Mouse (Mus musculus): ENCODE measurements around the gene Lrig1. TPM values are rescaled to one million over a fixed set of nuclear protein-coding genes. Genes with fewer than 3 reads are reported as not detected.

Lrig1 gene
- polyA plus RNA-seq, 1 experiment from 2014 or later: 4.3 TPM

DNA sequence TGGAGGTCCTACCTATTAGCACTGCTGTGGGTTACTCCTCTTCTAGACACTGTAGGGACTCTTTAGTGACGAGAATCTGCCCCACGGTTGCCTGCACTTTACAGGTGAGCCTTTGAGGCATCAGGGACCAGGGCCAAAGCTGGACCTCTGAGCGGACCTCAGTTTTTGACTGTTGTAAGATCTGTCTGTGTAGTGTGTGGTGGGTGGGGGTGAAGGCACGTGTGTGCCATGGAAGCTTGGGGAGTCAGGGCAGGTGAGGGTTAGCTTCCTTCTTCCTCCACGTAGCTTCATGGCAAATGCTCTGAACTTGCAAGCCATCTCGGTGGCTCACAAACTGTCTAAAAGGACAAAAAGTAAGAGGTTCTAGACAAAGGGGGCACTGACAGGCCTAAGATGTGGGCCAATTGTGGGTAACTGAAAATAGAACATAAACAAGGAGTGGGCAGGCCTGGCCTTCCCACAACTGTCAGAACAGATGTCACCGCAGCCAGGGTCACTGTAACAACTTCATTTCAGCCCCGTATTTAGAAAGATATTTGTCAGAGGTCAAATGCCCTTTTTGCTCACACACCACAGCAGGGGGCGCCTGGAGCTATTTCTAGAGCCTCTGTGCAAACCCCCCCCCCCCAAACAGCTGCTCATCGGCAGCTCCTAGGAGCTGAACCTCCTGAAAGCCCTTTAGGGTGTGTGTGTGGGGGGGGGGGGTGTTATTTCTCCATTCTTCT, 103.0 kb downstream of the Lrig1 start:
- H3K4me1 ChIP-seq (replicated peaks; ENCODE audit: control insufficient read depth, insufficient read depth, low read length): 0 out of 2 replicates have a peak, but pooled peaks cover 3% of the 10 kb centered on the region
- H3K36me3 ChIP-seq (ENCODE audit: control insufficient read depth, insufficient read depth, low read length): no peaks in the 10 kb centered on the region
- H3K27me3 ChIP-seq (replicated peaks; ENCODE audit: control insufficient read depth, insufficient read depth, low read length): no peaks in the 10 kb centered on the region
- no peak overlapping the region for H3K4me2 ChIP-seq
- H3K9ac ChIP-seq (ENCODE audit: low read depth, low read length): no peak overlapping the region
- H3K9me3 ChIP-seq (ENCODE audit: control insufficient read depth, low read length): no peaks in the 10 kb centered on the region
- DNase-seq (ENCODE audit: low spot score) (no peak), ATAC-seq (replicated peaks; ENCODE audit: low FRiP score) (no peak)
- H3K27ac ChIP-seq (ENCODE audit: low read depth, low read length): no peak overlapping the region
- no peak overlapping the region for H3K4me3 ChIP-seq (ENCODE audit: low read depth, low read length)
- WGBS: 76% methylated on average over 10 of the region's 10 CpGs

GRCm38 (mm10) chr6:94596051-94596760, 103.8 kb downstream of the Lrig1 start:
- Histone ChIP-seq H3K9me3 (ENCODE audit: control insufficient read depth, low read length) (no peaks in the 10 kb centered on the region), H3K27me3 (replicated peaks; ENCODE audit: control insufficient read depth, insufficient read depth, low read length) (no peaks in the 10 kb centered on the region), H3K9ac (ENCODE audit: low read depth, low read length) (no peak overlapping the region), H3K4me3 (ENCODE audit: low read depth, low read length) (no peak overlapping the region), H3K4me1 (replicated peaks; ENCODE audit: control insufficient read depth, insufficient read depth, low read length) (0 out of 2 replicates have a peak, but pooled peaks cover 3% of the 10 kb centered on the region), H3K4me2 (no peak overlapping the region), H3K36me3 (ENCODE audit: control insufficient read depth, insufficient read depth, low read length) (no peaks in the 10 kb centered on the region), H3K27ac (ENCODE audit: low read depth, low read length) (no peak overlapping the region)
- WGBS: 89% methylated on average over 14 of the region's 14 CpGs
- DNase-seq (ENCODE audit: low spot score) (no peak), ATAC-seq (replicated peaks; ENCODE audit: low FRiP score) (no peak)

- DNase-seq (ENCODE audit: low spot score): no peak
- Histone ChIP-seq H3K27me3 (replicated peaks; ENCODE audit: control insufficient read depth, insufficient read depth, low read length) (no peaks in the 10 kb centered on the region), H3K27ac (ENCODE audit: low read depth, low read length) (no peak overlapping the region), H3K9ac (ENCODE audit: low read depth, low read length) (no peak overlapping the region), H3K4me1 (replicated peaks; ENCODE audit: control insufficient read depth, insufficient read depth, low read length) (0 out of 2 replicates have a peak, but pooled peaks cover 3% of the 10 kb centered on the region), H3K36me3 (ENCODE audit: control insufficient read depth, insufficient read depth, low read length) (no peaks in the 10 kb centered on the region), H3K4me2 (no peak overlapping the region), H3K4me3 (ENCODE audit: low read depth, low read length) (no peak overlapping the region), H3K9me3 (ENCODE audit: control insufficient read depth, low read length) (no peaks in the 10 kb centered on the region)
- ATAC-seq (replicated peaks; ENCODE audit: low FRiP score): no peak
- WGBS: 69% methylated on average over 5 of the region's 5 CpGs
Observed at GRCm38 (mm10) chr6:94595206-94595605, 104.8 kb downstream of the Lrig1 start.

DNA sequence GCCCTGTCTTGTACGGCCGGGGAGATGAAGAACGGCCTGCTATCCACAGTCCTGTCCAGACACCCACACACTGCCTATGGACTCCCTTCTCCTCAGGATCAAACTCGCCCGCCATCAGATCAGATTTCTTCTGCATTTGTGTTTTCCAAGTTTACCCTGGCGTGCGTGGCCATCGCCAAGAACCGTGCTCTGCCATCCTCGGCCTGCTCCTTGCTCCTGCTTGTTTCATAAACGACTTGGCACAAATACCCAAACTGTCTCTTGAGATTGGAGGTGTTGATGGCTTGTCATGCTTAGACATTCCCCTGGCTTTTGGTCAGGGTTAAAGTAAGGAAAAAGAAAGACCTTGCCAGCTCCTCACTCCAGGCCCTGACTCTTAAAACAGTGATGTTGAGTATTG, 105.2 kb downstream of the Lrig1 start:
- Histone ChIP-seq H3K4me3 (ENCODE audit: low read depth, low read length) (no peak overlapping the region), H3K27ac (ENCODE audit: low read depth, low read length) (no peak overlapping the region), H3K9me3 (ENCODE audit: control insufficient read depth, low read length) (no peaks in the 10 kb centered on the region), H3K4me2 (no peak overlapping the region), H3K4me1 (replicated peaks; ENCODE audit: control insufficient read depth, insufficient read depth, low read length) (0 out of 2 replicates have a peak, but pooled peaks cover 3% of the 10 kb centered on the region), H3K9ac (ENCODE audit: low read depth, low read length) (no peak overlapping the region), H3K36me3 (ENCODE audit: control insufficient read depth, insufficient read depth, low read length) (no peaks in the 10 kb centered on the region), H3K27me3 (replicated peaks; ENCODE audit: control insufficient read depth, insufficient read depth, low read length) (no peaks in the 10 kb centered on the region)
- 87% methylated on average over 11 of the region's 11 CpGs for WGBS
- no peak for DNase-seq (ENCODE audit: low spot score)
- ATAC-seq (replicated peaks; ENCODE audit: low FRiP score): no peak

DNA sequence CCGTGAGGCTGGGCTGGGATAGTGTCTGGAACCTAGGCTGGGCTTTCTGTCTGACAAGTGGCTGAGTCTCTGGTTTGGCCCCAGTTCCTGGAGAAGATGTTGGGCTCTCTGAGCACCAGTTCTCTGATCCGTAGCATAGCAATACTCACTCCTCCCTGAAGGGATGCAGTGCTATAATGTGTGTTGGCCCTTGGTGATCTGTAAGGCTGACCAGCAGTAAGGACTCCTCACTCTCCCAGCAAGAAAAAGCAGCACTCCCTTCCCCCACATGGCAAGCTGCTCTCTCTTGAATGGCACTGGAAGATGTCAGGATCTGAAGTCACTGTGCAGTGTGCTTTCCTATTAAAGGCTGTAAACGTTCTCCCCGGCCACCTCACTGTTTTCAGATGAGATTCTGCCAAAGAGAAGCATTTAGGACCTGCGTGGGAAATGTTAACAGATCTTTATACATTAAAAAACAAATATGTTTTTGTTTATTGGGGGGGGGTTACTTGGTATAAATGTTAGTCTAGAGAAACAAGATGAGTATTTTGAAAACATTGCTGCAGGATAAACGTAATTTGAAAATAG, 105.8 kb downstream of the Lrig1 start:
- Histone ChIP-seq H3K4me2 (no peak overlapping the region), H3K4me1 (replicated peaks; ENCODE audit: control insufficient read depth, insufficient read depth, low read length) (0 out of 2 replicates have a peak, but pooled peaks cover 3% of the 10 kb centered on the region), H3K27me3 (replicated peaks; ENCODE audit: control insufficient read depth, insufficient read depth, low read length) (no peaks in the 10 kb centered on the region), H3K4me3 (ENCODE audit: low read depth, low read length) (no peak overlapping the region), H3K9me3 (ENCODE audit: control insufficient read depth, low read length) (no peaks in the 10 kb centered on the region), H3K27ac (ENCODE audit: low read depth, low read length) (no peak overlapping the region), H3K36me3 (ENCODE audit: control insufficient read depth, insufficient read depth, low read length) (no peaks in the 10 kb centered on the region), H3K9ac (ENCODE audit: low read depth, low read length) (no peak overlapping the region)
- WGBS: 77% methylated on average over 6 of the region's 6 CpGs
- DNase-seq (ENCODE audit: low spot score): no peak
- ATAC-seq (replicated peaks; ENCODE audit: low FRiP score): no peak

DNA sequence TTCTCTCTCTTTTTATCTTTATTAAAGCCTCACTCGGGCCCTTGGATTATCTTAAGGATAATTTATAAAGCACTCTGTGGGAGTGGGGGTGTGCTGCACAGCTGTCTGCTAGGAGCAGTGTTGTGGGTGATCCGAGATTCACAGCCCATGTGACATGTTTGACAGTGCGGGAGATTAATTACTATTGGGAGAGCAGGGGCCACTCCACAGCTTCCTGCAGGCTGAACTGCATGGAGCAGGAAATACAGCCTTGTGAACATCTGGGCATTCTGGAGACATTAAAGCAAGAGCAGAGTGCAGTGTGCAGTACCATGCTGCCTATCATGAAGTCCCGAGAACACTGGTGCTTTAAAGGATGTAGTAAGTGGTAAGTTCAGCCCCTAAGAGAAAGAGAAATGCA, 107.2 kb downstream of the Lrig1 start:
- H3K4me1 ChIP-seq (replicated peaks; ENCODE audit: control insufficient read depth, insufficient read depth, low read length): 0 out of 2 replicates have a peak, but pooled peaks cover 3% of the 10 kb centered on the region
- H3K9me3 ChIP-seq (ENCODE audit: control insufficient read depth, low read length): no peaks in the 10 kb centered on the region
- H3K9ac ChIP-seq (ENCODE audit: low read depth, low read length): no peak overlapping the region
- 39% methylated on average over 4 of the region's 4 CpGs for WGBS
- H3K27ac ChIP-seq (ENCODE audit: low read depth, low read length): no peak overlapping the region
- ATAC-seq (replicated peaks; ENCODE audit: low FRiP score) (0 out of 2 replicates have a peak, but pooled peaks have one; percentile 18), DNase-seq (ENCODE audit: low spot score) (peak; percentile 28)
- no peak overlapping the region for H3K4me3 ChIP-seq (ENCODE audit: low read depth, low read length)
- H3K27me3 ChIP-seq (replicated peaks; ENCODE audit: control insufficient read depth, insufficient read depth, low read length): no peaks in the 10 kb centered on the region
- H3K36me3 ChIP-seq (ENCODE audit: control insufficient read depth, insufficient read depth, low read length): no peaks in the 10 kb centered on the region
- H3K4me2 ChIP-seq: no peak overlapping the region

GRCm38 (mm10) chr6:94592243-94592642, 107.7 kb downstream of the Lrig1 start:
- ATAC-seq (replicated peaks; ENCODE audit: low FRiP score) (no peak), DNase-seq (ENCODE audit: low spot score) (peak; percentile 32)
- no peak overlapping the region for H3K4me3 ChIP-seq (ENCODE audit: low read depth, low read length)
- no peak overlapping the region for H3K4me2 ChIP-seq
- H3K27ac ChIP-seq (ENCODE audit: low read depth, low read length): no peak overlapping the region
- 55% methylated on average over 8 of the region's 8 CpGs for WGBS
- H3K4me1 ChIP-seq (replicated peaks; ENCODE audit: control insufficient read depth, insufficient read depth, low read length): 0 out of 2 replicates have a peak, but pooled peaks cover 3% of the 10 kb centered on the region
- no peaks in the 10 kb centered on the region for H3K27me3 ChIP-seq (replicated peaks; ENCODE audit: control insufficient read depth, insufficient read depth, low read length)
- no peaks in the 10 kb centered on the region for H3K36me3 ChIP-seq (ENCODE audit: control insufficient read depth, insufficient read depth, low read length)
- no peak overlapping the region for H3K9ac ChIP-seq (ENCODE audit: low read depth, low read length)
- H3K9me3 ChIP-seq (ENCODE audit: control insufficient read depth, low read length): no peaks in the 10 kb centered on the region

DNA sequence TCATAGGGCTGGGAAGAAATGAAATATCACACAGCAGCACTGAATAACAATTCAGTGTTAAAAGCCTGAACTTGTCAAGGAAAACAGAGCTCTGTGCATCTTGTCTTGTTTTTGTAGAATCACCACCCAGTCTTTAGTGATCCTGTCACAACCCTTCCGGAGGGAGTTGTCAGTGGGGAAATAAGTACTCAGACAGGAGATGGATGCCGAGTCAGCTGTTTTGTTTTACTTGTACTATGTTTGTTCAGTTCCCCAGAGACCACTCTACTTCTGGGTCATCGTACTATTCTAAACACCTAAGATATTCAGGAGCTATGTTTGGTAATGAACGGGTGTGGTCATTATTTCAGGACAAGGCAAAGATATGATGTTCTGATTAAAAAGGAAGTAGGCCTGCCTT, 111.6 kb downstream of the Lrig1 start:
- Histone ChIP-seq H3K9ac (ENCODE audit: low read depth, low read length) (no peak overlapping the region), H3K4me1 (replicated peaks; ENCODE audit: control insufficient read depth, insufficient read depth, low read length) (no peaks in the 10 kb centered on the region), H3K4me2 (no peak overlapping the region), H3K9me3 (ENCODE audit: control insufficient read depth, low read length) (no peaks in the 10 kb centered on the region), H3K4me3 (ENCODE audit: low read depth, low read length) (no peak overlapping the region), H3K36me3 (ENCODE audit: control insufficient read depth, insufficient read depth, low read length) (no peaks in the 10 kb centered on the region), H3K27ac (ENCODE audit: low read depth, low read length) (no peak overlapping the region), H3K27me3 (replicated peaks; ENCODE audit: control insufficient read depth, insufficient read depth, low read length) (no peaks in the 10 kb centered on the region)
- no peak for ATAC-seq (replicated peaks; ENCODE audit: low FRiP score)
- 88% methylated on average over 4 of the region's 4 CpGs for WGBS
- no peak for DNase-seq (ENCODE audit: low spot score)
